ENCODE assay signal across 13 mouse cellular contexts in genomic region chr17:85748649-85749081, GRCm38 (mm10).
DNase-seq lines count a peak whose midpoint lies in the region; ATAC-seq and TF ChIP-seq lines count a peak whose summit lies in the region.
"Had no signal": no experiment of that assay in that cellular context is flagged by ENCODE, and none has a peak within 500 bp of the region (broad histone marks: within the 10 kb centered on the region; RNA-seq: fewer than 3 reads in every experiment).

No protein-coding gene starts in this region.

- H3K36me3 ChIP-seq in forebrain, postnatal 0 days (ENCODE audit: insufficient read depth), result no peaks in the 10 kb centered on the region
- no peaks in the 10 kb centered on the region for H3K36me3 ChIP-seq in midbrain, embryonic 10.5 days

- no peak for TF ChIP-seq CTCF in forebrain, postnatal 0 days (IDR thresholded peaks at IDR 0.05; ENCODE audit: low read depth)

- H3K4me2 ChIP-seq in forebrain, postnatal 0 days (ENCODE audit: low read depth), result 0 out of 2 replicates have a peak overlapping the region, but pooled peaks have one; percentile 17

- H3K9ac ChIP-seq in forebrain, postnatal 0 days, result no peak overlapping the region

- H3K27me3 ChIP-seq in forebrain, postnatal 0 days (ENCODE audit: insufficient read depth, low read length), result peaks cover 3% of the 10 kb centered on the region; the same call in 1 of the 2 replicates
- peaks cover 40% of the 10 kb centered on the region for H3K27me3 ChIP-seq in midbrain, embryonic 10.5 days (ENCODE audit: low read depth, poor library complexity, severe bottlenecking)

- DNase-seq in layer of hippocampus, postnatal 10 days (ENCODE audit: low spot score in 2 of 2), result peak; percentile 23 to 26
- no peak for DNase-seq in layer of hippocampus, adult 9-11 months
- no peak for DNase-seq in forebrain, postnatal 0 days
- DNase-seq in midbrain, embryonic 10.5 days (ENCODE audit: low spot score), result peak; percentile 51
- DNase-seq in retina, postnatal 7 days (ENCODE audit: low read depth, low spot score), result peak; percentile 9
- DNase-seq in heart, postnatal 4 days, result no peak
- no peak for DNase-seq in thymus, postnatal 25 days
- DNase-seq: cerebellum, adult 18-20 months; heart, postnatal 14 days; lung, adult 18-20 months; thymus, postnatal 4 days had no signal

- no peaks in the 10 kb centered on the region for H3K4me1 ChIP-seq in forebrain, postnatal 0 days (ENCODE audit: insufficient read depth)
- H3K4me1 ChIP-seq in midbrain, embryonic 10.5 days, result peaks cover 24% of the 10 kb centered on the region

- no peak overlapping the region for H3K4me3 ChIP-seq in forebrain, postnatal 0 days (ENCODE audit: low read depth, low read length)
- H3K4me3 ChIP-seq in midbrain, embryonic 10.5 days, result peak overlapping the region; percentile 23; the same call in 1 of the 2 replicates
- H3K4me3 ChIP-seq: myocyte had no signal

- no peak overlapping the region for H3K27ac ChIP-seq in forebrain, postnatal 0 days (ENCODE audit: low read depth, low read length)
- H3K27ac ChIP-seq in midbrain, embryonic 10.5 days (replicated peaks), result peak overlapping the region; percentile 74

- 10% methylated on average over 10 of the region's 10 CpGs for WGBS in forebrain, postnatal 0 days
- WGBS in midbrain, embryonic 10.5 days, result 25% methylated on average over 10 of the region's 10 CpGs

- no peaks in the 10 kb centered on the region for H3K9me3 ChIP-seq in forebrain, postnatal 0 days (ENCODE audit: low read length)
- H3K9me3 ChIP-seq in midbrain, embryonic 10.5 days (replicated peaks), result no peaks in the 10 kb centered on the region

- 0 out of 2 replicates have a peak, but pooled peaks have one; percentile 23 for ATAC-seq in forebrain, postnatal 0 days
- no peak for ATAC-seq in granulocyte monocyte progenitor cell, adult 5-6 weeks (replicated peaks; ENCODE audit: poor library complexity, severe bottlenecking)

Comparison
In these comparisons a context has a peak if more than half of its experiments do, and no peak if none do; other contexts are left out.
1. DNase-seq: peak in layer of hippocampus, postnatal 10 days (2 of 2), midbrain, embryonic 10.5 days (single experiment) and retina, postnatal 7 days (single experiment); none in layer of hippocampus, adult 9-11 months (single experiment), forebrain, postnatal 0 days (single experiment), heart, postnatal 4 days (single experiment) and thymus, postnatal 25 days (single experiment).